Mouse (Mus musculus) heart, embryonic 13.5 days (tissue): ENCODE data around the gene Nck2. TPM values are rescaled to one million over a fixed set of nuclear protein-coding genes. Genes with fewer than 3 reads are reported as not detected.
"Not testable (repeated sequence)": the region's sequence is repeated elsewhere in the genome, so short reads cannot be mapped to it uniquely, and the experiment has no call there.

Experiments
- ATAC-seq: fragments of 200-750 bp; cut with Nextera tagmentation; 2 replicates; pipeline ENCODE4 v1.8.0; 2017; ENCODE audit warnings: moderate TSS enrichment; ENCODE audit not compliant: insufficient number of reproducible peaks, low FRiP score, low TSS enrichment; ENCODE audit errors: extremely low read depth
- H3K27ac ChIP-seq: fragments of 300-500 bp; sonication (generic); replicated peaks from 2 replicates; pipeline ENCODE4 v1.5.1; 2015; ENCODE audit warnings: moderate library complexity, mild to moderate bottlenecking, inconsistent platforms
- H3K27me3 ChIP-seq: fragments of 300-500 bp; sonication (generic); replicated peaks from 2 replicates; pipeline ENCODE4 v1.6.1; 2015; ENCODE audit warnings: mild to moderate bottlenecking, inconsistent platforms
- H3K36me3 ChIP-seq: fragments of 300-500 bp; sonication (generic); 2 replicates; pipeline ENCODE4 v1.6.1; 2015; ENCODE audit warnings: mild to moderate bottlenecking, inconsistent platforms
- H3K4me1 ChIP-seq: fragments of 300-500 bp; sonication (generic); 2 replicates; pipeline ENCODE4 v1.6.1; 2015; ENCODE audit warnings: inconsistent platforms
- H3K4me2 ChIP-seq: fragments of 300-500 bp; sonication (generic); 2 replicates; pipeline ENCODE4 v1.6.1; 2015; ENCODE audit warnings: inconsistent platforms, mild to moderate bottlenecking, moderate library complexity
- H3K4me3 ChIP-seq: fragments of 300-500 bp; sonication (generic); 2 replicates; pipeline ENCODE4 v1.5.1; 2015; ENCODE audit warnings: moderate library complexity, mild to moderate bottlenecking, inconsistent platforms
- H3K9ac ChIP-seq: fragments of 300-500 bp; sonication (generic); 2 replicates; pipeline ENCODE4 v1.6.1; 2015; ENCODE audit warnings: inconsistent platforms, mild to moderate bottlenecking, moderate library complexity
- H3K9me3 ChIP-seq: fragments of 300-500 bp; sonication (generic); 2 replicates; pipeline ENCODE4 v1.6.1; 2016; ENCODE audit warnings: inconsistent platforms
- WGBS: fragments of 180-500 bp; shearing (Covaris S2); methylation state at CpG from one replicate; pipeline ENCODE4 v1.1.7; 2015; ENCODE audit warnings: mixed read lengths; 5-methylcytosine and 5-hydroxymethylcytosine counted together
- polyA plus RNA-seq: library from polyadenylated mRNA; unstranded; fragments of >200 nt; fragmentation: Nextera tagmentation; extraction: Ambion mirVana; gene quantifications from 2 replicates; pipeline ENCODE4 v1.2.1, GENCODE M21; 2015

Nck2 gene
- polyA plus RNA-seq, 1 experiment from 2014 or later: 24.2 TPM

GRCm38 (mm10) chr1:43529086-43529485, 84.7 kb downstream of the Nck2 start:
- no peak overlapping the region for H3K27ac ChIP-seq
- peaks cover 6% of the 10 kb centered on the region for H3K36me3 ChIP-seq
- WGBS: 74% methylated on average over 1 of the region's 1 CpGs
- no peak overlapping the region for H3K4me3 ChIP-seq
- no peaks in the 10 kb centered on the region for H3K27me3 ChIP-seq
- no peaks in the 10 kb centered on the region for H3K9me3 ChIP-seq
- H3K4me2 ChIP-seq: no peak overlapping the region
- H3K9ac ChIP-seq: no peak overlapping the region
- H3K4me1 ChIP-seq: peaks cover 47% of the 10 kb centered on the region
- ATAC-seq: no peak

DNA sequence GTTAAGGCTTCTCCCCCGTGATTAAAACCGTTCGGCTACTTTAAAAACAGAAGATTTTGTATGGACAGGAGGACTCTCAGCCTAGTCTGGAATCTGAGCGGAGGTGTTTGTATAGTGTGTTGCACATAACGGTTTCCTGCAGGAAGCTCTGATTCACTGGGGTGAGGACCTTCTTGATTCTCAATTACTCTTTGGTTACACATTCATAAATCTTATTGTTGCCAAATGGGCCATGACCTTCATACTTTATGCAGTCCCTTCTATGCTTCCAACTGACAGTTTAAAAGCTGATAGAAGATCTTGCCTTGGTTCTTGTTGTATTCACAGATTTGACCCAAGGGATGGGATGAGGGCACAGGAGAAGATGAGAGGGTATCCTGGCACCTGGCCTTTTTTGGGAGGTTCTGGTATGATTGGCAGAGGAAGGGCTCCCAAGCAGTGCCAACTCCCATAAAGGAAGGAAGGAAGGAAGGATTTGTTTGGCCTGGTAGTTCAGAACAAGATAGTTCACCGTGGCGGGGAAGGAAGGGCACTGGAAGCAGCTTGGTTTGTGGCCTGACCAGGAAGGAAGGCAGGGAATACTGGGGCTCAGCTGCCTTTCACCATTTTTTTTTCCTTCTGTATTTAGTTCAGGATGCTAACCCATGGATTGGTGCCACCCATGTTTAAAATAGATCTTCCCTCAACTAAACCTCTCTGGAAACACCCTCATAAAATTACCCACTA, 86.1 kb downstream of the Nck2 start:
- H3K27ac ChIP-seq: no peak overlapping the region; the same call in 1 of the 2 replicates
- no peak for ATAC-seq
- H3K36me3 ChIP-seq: peaks cover 16% of the 10 kb centered on the region
- H3K9me3 ChIP-seq: no peaks in the 10 kb centered on the region
- peaks cover 61% of the 10 kb centered on the region for H3K4me1 ChIP-seq
- no peaks in the 10 kb centered on the region for H3K27me3 ChIP-seq
- 66% methylated on average over 7 of the region's 7 CpGs for WGBS
- no peak overlapping the region for H3K9ac ChIP-seq
- H3K4me2 ChIP-seq: no peak overlapping the region
- H3K4me3 ChIP-seq: no peak overlapping the region

- Histone ChIP-seq H3K27ac (no peak overlapping the region; the same call in 1 of the 2 replicates), H3K4me3 (no peak overlapping the region), H3K36me3 (peaks cover 16% of the 10 kb centered on the region), H3K27me3 (no peaks in the 10 kb centered on the region), H3K9me3 (no peaks in the 10 kb centered on the region), H3K9ac (no peak overlapping the region), H3K4me2 (no peak overlapping the region), H3K4me1 (peaks cover 69% of the 10 kb centered on the region)
- WGBS: 76% methylated on average over 7 of the region's 7 CpGs
- no peak for ATAC-seq
Observed at GRCm38 (mm10) chr1:43531307-43531706, 86.9 kb downstream of the Nck2 start.

DNA sequence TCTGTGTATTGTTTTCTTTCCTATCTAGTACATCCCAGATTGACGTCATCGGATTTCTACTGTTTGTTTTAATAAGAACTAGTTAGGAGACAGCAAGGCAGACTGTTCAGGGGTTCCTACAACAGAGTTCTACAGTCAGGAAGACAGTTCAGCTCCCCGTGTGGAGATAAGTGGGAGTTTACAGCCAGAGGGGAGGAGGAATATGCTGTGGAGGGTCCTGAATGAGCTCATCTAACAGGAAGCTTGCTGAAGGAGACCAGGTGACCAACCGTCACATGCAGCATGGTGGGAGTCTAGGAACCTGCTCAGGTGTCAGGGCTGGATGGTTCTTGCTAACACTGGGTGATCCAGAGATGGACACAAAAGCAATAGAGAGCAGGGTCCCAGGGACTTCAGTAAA, 87.9 kb downstream of the Nck2 start:
- Histone ChIP-seq H3K4me3 (no peak overlapping the region), H3K36me3 (peaks cover 19% of the 10 kb centered on the region), H3K4me1 (peaks cover 77% of the 10 kb centered on the region), H3K27me3 (no peaks in the 10 kb centered on the region), H3K4me2 (no peak overlapping the region), H3K27ac (0 out of 2 replicates have a peak overlapping the region, but pooled peaks have one; percentile 8), H3K9me3 (no peaks in the 10 kb centered on the region), H3K9ac (no peak overlapping the region)
- WGBS: 45% methylated on average over 4 of the region's 4 CpGs
- ATAC-seq: no peak

GRCm38 (mm10) chr1:43533497-43533896, 89.1 kb downstream of the Nck2 start:
- not testable (repeated sequence) for H3K4me3 ChIP-seq, ATAC-seq, H3K4me2 ChIP-seq, H3K27me3 ChIP-seq, H3K9me3 ChIP-seq, H3K9ac ChIP-seq
- H3K36me3 ChIP-seq: peaks cover 19% of the 10 kb centered on the region
- peak overlapping the region; percentile 61 for H3K27ac ChIP-seq
- WGBS: 74% methylated on average over 11 of the region's 11 CpGs
- peaks cover 86% of the 10 kb centered on the region for H3K4me1 ChIP-seq

- Histone ChIP-seq H3K36me3 (peaks cover 19% of the 10 kb centered on the region), H3K4me1 (peaks cover 92% of the 10 kb centered on the region), H3K9ac (no peak overlapping the region), H3K4me2 (no peak overlapping the region), H3K27ac (peak overlapping the region; percentile 61), H3K9me3 (no peaks in the 10 kb centered on the region), H3K4me3 (no peak overlapping the region), H3K27me3 (no peaks in the 10 kb centered on the region)
- no peak for ATAC-seq
- WGBS: 40% methylated on average over 5 of the region's 5 CpGs
Observed at GRCm38 (mm10) chr1:43534060-43534760, 89.8 kb downstream of the Nck2 start.

DNA sequence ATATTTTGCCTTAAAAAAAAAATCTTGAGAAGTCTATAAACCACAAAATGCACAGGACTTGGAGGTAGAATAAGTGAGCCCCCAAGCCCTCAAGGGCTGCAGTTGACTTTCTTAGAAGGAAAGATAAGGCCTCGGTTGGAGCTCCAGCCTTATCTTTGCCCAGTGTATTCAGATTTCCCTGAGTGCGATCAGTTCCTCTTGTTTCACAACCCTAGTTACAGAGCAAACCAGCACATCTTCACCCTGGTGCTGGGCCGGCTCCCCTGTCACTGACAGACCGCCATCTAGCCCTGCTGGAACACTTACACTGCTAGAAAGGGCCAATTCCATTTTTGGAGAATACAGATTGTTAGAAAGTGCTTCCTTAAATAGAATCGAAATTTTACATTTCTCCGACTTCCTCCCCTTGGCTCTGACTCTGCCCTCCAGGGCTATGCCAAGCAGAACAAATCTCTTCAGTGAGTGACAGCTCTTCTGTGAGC, 91.2 kb downstream of the Nck2 start:
- WGBS: 24% methylated on average over 6 of the region's 6 CpGs
- ATAC-seq: no peak
- H3K36me3 ChIP-seq: peaks cover 19% of the 10 kb centered on the region
- peaks cover 93% of the 10 kb centered on the region for H3K4me1 ChIP-seq
- H3K27ac ChIP-seq: peak overlapping the region; percentile 61
- H3K4me3 ChIP-seq: no peak overlapping the region
- H3K27me3 ChIP-seq: no peaks in the 10 kb centered on the region
- no peak overlapping the region for H3K9ac ChIP-seq
- no peak overlapping the region for H3K4me2 ChIP-seq
- no peaks in the 10 kb centered on the region for H3K9me3 ChIP-seq

DNA sequence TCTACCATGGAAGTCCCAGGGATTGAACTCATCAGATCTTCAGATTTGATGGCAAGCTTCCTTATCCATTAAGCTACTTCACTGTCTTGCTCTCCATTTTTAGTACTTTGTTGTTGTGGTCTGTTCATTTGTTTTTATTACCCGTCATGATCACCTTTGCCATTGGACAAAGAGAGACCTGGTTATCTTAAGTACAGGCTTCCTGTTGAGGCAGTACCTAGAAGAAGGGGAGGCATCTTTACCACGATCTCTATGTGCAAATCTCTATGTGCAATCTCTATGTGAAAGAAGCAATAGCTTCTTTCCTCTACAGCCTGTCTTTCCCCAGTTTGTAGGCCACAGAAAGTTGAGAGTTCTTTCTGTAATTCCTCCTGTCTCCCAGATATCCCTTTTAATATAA, 91.9 kb downstream of the Nck2 start:
- H3K4me3 ChIP-seq: no peak overlapping the region
- peaks cover 91% of the 10 kb centered on the region for H3K4me1 ChIP-seq
- no peaks in the 10 kb centered on the region for H3K27me3 ChIP-seq
- no peak for ATAC-seq
- peak overlapping the region; percentile 61; the same call in 1 of the 2 replicates for H3K27ac ChIP-seq
- H3K9ac ChIP-seq: no peak overlapping the region
- H3K4me2 ChIP-seq: no peak overlapping the region
- H3K9me3 ChIP-seq: no peaks in the 10 kb centered on the region
- peaks cover 19% of the 10 kb centered on the region for H3K36me3 ChIP-seq
- WGBS: 70% methylated on average over 2 of the region's 2 CpGs

GRCm38 (mm10) chr1:43537021-43537420, 92.6 kb downstream of the Nck2 start:
- Histone ChIP-seq H3K9ac (no peak overlapping the region), H3K27ac (no peak overlapping the region), H3K9me3 (no peaks in the 10 kb centered on the region), H3K4me2 (no peak overlapping the region), H3K4me3 (no peak overlapping the region), H3K4me1 (peaks cover 90% of the 10 kb centered on the region), H3K36me3 (peaks cover 19% of the 10 kb centered on the region), H3K27me3 (no peaks in the 10 kb centered on the region)
- WGBS: 85% methylated on average over 3 of the region's 3 CpGs
- no peak for ATAC-seq

DNA sequence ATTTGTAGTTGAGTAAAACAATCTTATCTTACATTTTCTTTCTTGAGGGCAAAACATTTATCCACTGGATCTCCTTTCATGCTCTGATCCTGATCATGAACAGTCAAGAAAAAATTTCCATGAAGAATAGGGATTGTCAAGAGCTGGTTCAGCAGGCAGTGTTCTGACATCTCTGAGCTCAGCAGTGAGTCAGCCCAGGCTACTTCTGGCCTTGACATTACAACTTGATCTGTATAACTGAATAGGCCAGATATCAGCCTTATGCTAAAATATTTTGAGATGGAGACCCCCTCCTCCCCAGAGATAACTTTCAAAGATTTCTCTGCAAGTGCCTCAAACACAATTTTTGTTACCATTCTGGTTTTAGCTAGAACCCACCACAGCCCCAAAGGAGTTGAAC, 93.1 kb downstream of the Nck2 start:
- H3K4me3 ChIP-seq: no peak overlapping the region
- peaks cover 19% of the 10 kb centered on the region for H3K36me3 ChIP-seq
- ATAC-seq: no peak
- no peaks in the 10 kb centered on the region for H3K27me3 ChIP-seq
- H3K27ac ChIP-seq: peak overlapping the region; percentile 57; the same call in 1 of the 2 replicates
- H3K9me3 ChIP-seq: no peaks in the 10 kb centered on the region
- no peak overlapping the region for H3K4me2 ChIP-seq
- no peak overlapping the region for H3K9ac ChIP-seq
- H3K4me1 ChIP-seq: peaks cover 90% of the 10 kb centered on the region

DNA sequence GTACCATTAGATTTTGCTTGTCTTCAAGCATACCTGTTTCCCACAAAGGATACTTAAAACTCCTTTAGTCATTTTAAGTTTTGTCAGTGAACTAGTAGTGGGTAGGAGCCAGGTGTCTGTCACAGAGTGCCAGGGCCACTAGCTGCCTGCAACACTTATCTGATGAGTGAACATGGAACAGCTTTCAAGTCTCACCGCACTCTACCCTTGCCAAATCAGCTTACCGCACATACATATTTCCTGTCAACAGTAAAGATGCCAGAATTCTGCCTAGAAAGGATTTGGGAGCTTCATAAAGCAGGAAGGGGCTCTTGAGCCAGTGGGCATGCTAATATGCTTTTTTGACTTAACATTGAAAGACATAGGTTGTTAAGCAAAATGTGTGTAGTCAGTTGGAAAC, 94.3 kb downstream of the Nck2 start:
- Histone ChIP-seq H3K4me2 (no peak overlapping the region), H3K36me3 (peaks cover 17% of the 10 kb centered on the region), H3K9ac (no peak overlapping the region), H3K4me1 (peaks cover 82% of the 10 kb centered on the region), H3K27ac (peak overlapping the region; percentile 43; the same call in 1 of the 2 replicates), H3K4me3 (no peak overlapping the region), H3K9me3 (no peaks in the 10 kb centered on the region), H3K27me3 (no peaks in the 10 kb centered on the region)
- no peak for ATAC-seq
- WGBS: 58% methylated on average over 2 of the region's 2 CpGs
